Mouse (Mus musculus) gastrocnemius, postnatal 25 days (tissue): ENCODE measurements at regions not wholly inside any gene's neighbourhood (a gene's known extent, or its start where the extent isn't known, plus 50 kb on each side); places are given as distances from the start of the nearest gene placed in this dataset.
A peak's percentile ranks its signal among the peaks of the same experiment; 100 is the strongest.

Source experiments
- DNase-seq: peaks from one replicate; pipeline ENCODE4 v3.0.0; 2022

- DNase-seq = no peak
Measured at GRCm38 (mm10) chr3:18932983-18933726, 695.3 kb downstream of the 1700064H15Rik start.

- no peak for DNase-seq
Measured at GRCm38 (mm10) chr3:18934891-18935290, 693.6 kb downstream of the 1700064H15Rik start.

- DNase-seq = no peak
Measured at GRCm38 (mm10) chr3:18937333-18938122, 690.9 kb downstream of the 1700064H15Rik start.

- no peak for DNase-seq
Measured at GRCm38 (mm10) chr3:18941301-18942177, 686.9 kb downstream of the 1700064H15Rik start.

GRCm38 (mm10) chr3:18960341-18960740 is 668.1 kb downstream of the 1700064H15Rik start:
- no peak for DNase-seq

GRCm38 (mm10) chr3:18988662-18989061 is 639.8 kb downstream of the 1700064H15Rik start:
- no peak for DNase-seq

GRCm38 (mm10) chr3:18989577-18990240 is 638.8 kb downstream of the 1700064H15Rik start:
- DNase-seq = peak; percentile 9

GRCm38 (mm10) chr3:19000179-19000578 is 628.3 kb downstream of the 1700064H15Rik start:
- no peak for DNase-seq

GRCm38 (mm10) chr3:19002056-19002455 is 626.4 kb downstream of the 1700064H15Rik start:
- no peak for DNase-seq

- no peak for DNase-seq
Measured at GRCm38 (mm10) chr3:19004792-19005191, 623.7 kb downstream of the 1700064H15Rik start.

- no peak for DNase-seq
Measured at GRCm38 (mm10) chr3:19044566-19044965, 583.9 kb downstream of the 1700064H15Rik start.

GRCm38 (mm10) chr3:19045933-19046332 is 582.5 kb downstream of the 1700064H15Rik start:
- no peak for DNase-seq

- no peak for DNase-seq
Measured at GRCm38 (mm10) chr3:19046610-19047009, 581.9 kb downstream of the 1700064H15Rik start.

GRCm38 (mm10) chr3:19055961-19056360 is 572.5 kb downstream of the 1700064H15Rik start:
- DNase-seq = no peak

- DNase-seq = no peak
Measured at GRCm38 (mm10) chr3:19056623-19057022, 571.9 kb downstream of the 1700064H15Rik start.

- DNase-seq = no peak
Measured at GRCm38 (mm10) chr3:19059906-19060870, 568.3 kb downstream of the 1700064H15Rik start.

GRCm38 (mm10) chr3:19061488-19062248 is 566.8 kb downstream of the 1700064H15Rik start:
- DNase-seq = no peak

- DNase-seq = no peak
Measured at GRCm38 (mm10) chr3:19062249-19062859, 566.1 kb downstream of the 1700064H15Rik start.

- DNase-seq = no peak
Measured at GRCm38 (mm10) chr3:19067141-19067757, 561.2 kb downstream of the 1700064H15Rik start.
